Mouse (Mus musculus): Measurements from ENCODE around the gene Fam69b. TPM values are rescaled to one million over a fixed set of nuclear protein-coding genes. Genes with fewer than 3 reads are reported as not detected.
A peak's percentile ranks its signal among the peaks of the same experiment; 100 is the strongest.

Gene Fam69b
- polyA plus RNA-seq, 2 experiments: 0.70 to 0.78 TPM

- no peaks in the 10 kb centered on the region for H3K4me1 ChIP-seq (replicated peaks; ENCODE audit: control insufficient read depth in 2 of 2, insufficient read depth in 2 of 2, low read length in 1 of 2)
- H3K4me2 ChIP-seq (ENCODE audit: low read depth): no peak overlapping the region
- WGBS (ENCODE audit: insufficient replicate concordance): 54% methylated on average over 2 of the region's 2 CpGs
- H3K27ac ChIP-seq: no peak overlapping the region
- no peak overlapping the region for H3K9ac ChIP-seq (replicated peaks)
- H3K36me3 ChIP-seq (replicated peaks; ENCODE audit: control insufficient read depth, insufficient read depth, low read depth): no peaks in the 10 kb centered on the region
- no peak overlapping the region for H3K4me3 ChIP-seq (ENCODE audit: insufficient read depth in 1 of 2, low read depth in 2 of 2, low read length in 2 of 2)
- no peaks in the 10 kb centered on the region for H3K9me3 ChIP-seq (ENCODE audit: control insufficient read depth, low read length)
- ATAC-seq (ENCODE audit: insufficient read depth) (no peak), DNase-seq (ENCODE audit: low read depth in 3 of 3, low spot score in 3 of 3) (no peak)
- H3K27me3 ChIP-seq (ENCODE audit: control insufficient read depth, insufficient read depth, low read length): no peaks in the 10 kb centered on the region
- TF ChIP-seq CTCF (IDR thresholded peaks at IDR 0.05; ENCODE audit: low read depth) (no peak), EP300 (IDR thresholded peaks at IDR 0.05; ENCODE audit: low read depth) (no peak)
These were observed 7.0 kb upstream of the Fam69b start for GRCm38 (mm10) chr2:26621246-26621645.

GRCm38 (mm10) chr2:26622984-26623383 is 5.3 kb upstream of the Fam69b start:
- Histone ChIP-seq H3K27ac (no peak overlapping the region), H3K27me3 (ENCODE audit: control insufficient read depth, insufficient read depth, low read length) (peaks cover 4% of the 10 kb centered on the region), H3K4me1 (replicated peaks; ENCODE audit: control insufficient read depth in 2 of 2, insufficient read depth in 2 of 2, low read length in 1 of 2) (no peaks in the 10 kb centered on the region), H3K4me3 (ENCODE audit: insufficient read depth in 1 of 2, low read depth in 2 of 2, low read length in 2 of 2) (no peak overlapping the region), H3K36me3 (replicated peaks; ENCODE audit: control insufficient read depth, insufficient read depth, low read depth) (no peaks in the 10 kb centered on the region), H3K9me3 (ENCODE audit: control insufficient read depth, low read length) (no peaks in the 10 kb centered on the region), H3K9ac (replicated peaks) (no peak overlapping the region), H3K4me2 (ENCODE audit: low read depth) (no peak overlapping the region)
- ATAC-seq (ENCODE audit: insufficient read depth): no peak
- 42% methylated on average over 5 of the region's 5 CpGs for WGBS (ENCODE audit: insufficient replicate concordance)
- DNase-seq (ENCODE audit: low read depth in 3 of 3, low spot score in 3 of 3): no peak
- TF ChIP-seq CTCF (IDR thresholded peaks at IDR 0.05; ENCODE audit: low read depth) (no peak), EP300 (IDR thresholded peaks at IDR 0.05; ENCODE audit: low read depth) (no peak)

GRCm38 (mm10) chr2:26625419-26625818 is 2.8 kb upstream of the Fam69b start:
- ATAC-seq (ENCODE audit: insufficient read depth) (no peak), DNase-seq (ENCODE audit: low read depth in 3 of 3, low spot score in 3 of 3) (no peak)
- Histone ChIP-seq H3K9me3 (ENCODE audit: control insufficient read depth, low read length) (no peaks in the 10 kb centered on the region), H3K27me3 (ENCODE audit: control insufficient read depth, insufficient read depth, low read length) (peaks cover 12% of the 10 kb centered on the region), H3K4me1 (replicated peaks; ENCODE audit: control insufficient read depth in 2 of 2, insufficient read depth in 2 of 2, low read length in 1 of 2) (no peaks in the 10 kb centered on the region), H3K27ac (no peak overlapping the region), H3K4me2 (ENCODE audit: low read depth) (no peak overlapping the region), H3K9ac (replicated peaks) (no peak overlapping the region), H3K36me3 (replicated peaks; ENCODE audit: control insufficient read depth, insufficient read depth, low read depth) (no peaks in the 10 kb centered on the region), H3K4me3 (ENCODE audit: insufficient read depth in 1 of 2, low read depth in 2 of 2, low read length in 2 of 2) (no peak overlapping the region)
- TF ChIP-seq CTCF (IDR thresholded peaks at IDR 0.05; ENCODE audit: low read depth): no peak
- no peak for TF ChIP-seq EP300 (IDR thresholded peaks at IDR 0.05; ENCODE audit: low read depth)
- WGBS (ENCODE audit: insufficient replicate concordance): 39% methylated on average over 3 of the region's 3 CpGs

- TF ChIP-seq EP300 (IDR thresholded peaks at IDR 0.05; ENCODE audit: low read depth) (no peak), CTCF (IDR thresholded peaks at IDR 0.05; ENCODE audit: low read depth) (no peak; the same call in 1 of the 2 replicates)
- WGBS (ENCODE audit: insufficient replicate concordance): 48% methylated on average over 3 of the region's 3 CpGs
- DNase-seq (ENCODE audit: low read depth in 3 of 3, low spot score in 3 of 3) (no peak), ATAC-seq (ENCODE audit: insufficient read depth) (no peak)
- Histone ChIP-seq H3K4me1 (replicated peaks; ENCODE audit: control insufficient read depth in 2 of 2, insufficient read depth in 2 of 2, low read length in 1 of 2) (no peaks in the 10 kb centered on the region), H3K36me3 (replicated peaks; ENCODE audit: control insufficient read depth, insufficient read depth, low read depth) (no peaks in the 10 kb centered on the region), H3K4me3 (ENCODE audit: insufficient read depth in 1 of 2, low read depth in 2 of 2, low read length in 2 of 2) (no peak overlapping the region), H3K9ac (replicated peaks) (no peak overlapping the region), H3K27ac (no peak overlapping the region), H3K9me3 (ENCODE audit: control insufficient read depth, low read length) (no peaks in the 10 kb centered on the region), H3K27me3 (ENCODE audit: control insufficient read depth, insufficient read depth, low read length) (peaks cover 12% of the 10 kb centered on the region), H3K4me2 (ENCODE audit: low read depth) (no peak overlapping the region)
These were observed 2.2 kb upstream of the Fam69b start for GRCm38 (mm10) chr2:26626081-26626480.

- DNase-seq (ENCODE audit: low read depth in 3 of 3, low spot score in 3 of 3): no peak
- peaks cover 12% of the 10 kb centered on the region for H3K27me3 ChIP-seq (ENCODE audit: control insufficient read depth, insufficient read depth, low read length)
- ATAC-seq (ENCODE audit: insufficient read depth): no peak
- peak overlapping the region; percentile 56 for H3K4me2 ChIP-seq (ENCODE audit: low read depth)
- H3K4me3 ChIP-seq (ENCODE audit: insufficient read depth in 1 of 2, low read depth in 2 of 2, low read length in 2 of 2): peak overlapping the region; percentile 44 to 49; a peak in 3 of 4 replicates
- TF ChIP-seq EP300 (IDR thresholded peaks at IDR 0.05; ENCODE audit: low read depth) (no peak), CTCF (IDR thresholded peaks at IDR 0.05; ENCODE audit: low read depth) (no peak)
- no peak overlapping the region for H3K9ac ChIP-seq (replicated peaks)
- no peaks in the 10 kb centered on the region for H3K36me3 ChIP-seq (replicated peaks; ENCODE audit: control insufficient read depth, insufficient read depth, low read depth)
- H3K4me1 ChIP-seq (replicated peaks; ENCODE audit: control insufficient read depth in 2 of 2, insufficient read depth in 2 of 2, low read length in 1 of 2): no peaks in the 10 kb centered on the region
- no peak overlapping the region for H3K27ac ChIP-seq
- no peaks in the 10 kb centered on the region for H3K9me3 ChIP-seq (ENCODE audit: control insufficient read depth, low read length)
- WGBS (ENCODE audit: insufficient replicate concordance): 25% methylated on average over 5 of the region's 5 CpGs
These were observed 658 bp downstream of the Fam69b start for GRCm38 (mm10) chr2:26628792-26629437.
